Mouse (Mus musculus) hematopoietic stem cell, adult 5-6 weeks (primary cell): ENCODE measurements around the gene Tmem267. TPM values are rescaled to one million over a fixed set of nuclear protein-coding genes. Genes with fewer than 3 reads are reported as not detected.
A peak's percentile ranks its signal among the peaks of the same experiment; 100 is the strongest.
"Not testable (repeated sequence)": the region's sequence is repeated elsewhere in the genome, so short reads cannot be mapped to it uniquely, and the experiment has no call there.

Source experiments
- ATAC-seq, 2 experiments: fragments of 125-278 bp in 1 of 2; replicated peaks in 1 of 2; 2 replicates each; pipeline ENCODE4 v1.8.0; 2016 to 2017; ENCODE audit warnings: inconsistent platforms in 2 of 2, mild to moderate bottlenecking in 2 of 2, moderate number of reproducible peaks in 2 of 2, low read depth in 1 of 2, moderate TSS enrichment in 1 of 2; ENCODE audit not compliant: low FRiP score in 2 of 2, poor library complexity in 2 of 2, severe bottlenecking in 2 of 2, insufficient read depth in 1 of 2, low TSS enrichment in 1 of 2
- total RNA-seq: library from RNA; stranded (forward); fragments of 172-1452, 232-1000 nt; gene quantifications from 2 replicates; pipeline ENCODE4 v1.2.3, GENCODE M21; 2017

The Tmem267 gene
- 7.1 and 10.9 TPM in 2 replicates for total RNA-seq

- ATAC-seq = peak; percentile 63 to 71
These were observed at the start of gene Tmem267, which contains the start of gene 3110070M22Rik for GRCm38 (mm10) chr13:119487880-119488580. Gene Tmem267 (plus strand): TSS chr13:119488039. Gene 3110070M22Rik (minus strand): TSS chr13:119488383.

- no peak for ATAC-seq
These were observed 45.6 kb upstream of the Tmem267 start for GRCm38 (mm10) chr13:119442244-119442643.

- ATAC-seq = no peak
These were observed 34.3 kb upstream of the Tmem267 start for GRCm38 (mm10) chr13:119453563-119453962.

- ATAC-seq = no peak
These were observed 32.8 kb upstream of the Tmem267 start for GRCm38 (mm10) chr13:119455082-119455481.

- ATAC-seq = no peak
These were observed 31.5 kb upstream of the Tmem267 start for GRCm38 (mm10) chr13:119456342-119456741.

GRCm38 (mm10) chr13:119461900-119462595, 25.8 kb upstream of the Tmem267 start:
- peak; percentile 56 to 57 for ATAC-seq

GRCm38 (mm10) chr13:119462596-119463560, 25.0 kb upstream of the Tmem267 start, which contains the start of gene 4833420G17Rik:
Gene 4833420G17Rik (plus strand): TSS chr13:119462768.
- ATAC-seq = peak; percentile 99

- no peak for ATAC-seq
These were observed 11.2 kb upstream of the Tmem267 start for GRCm38 (mm10) chr13:119476631-119477030.

GRCm38 (mm10) chr13:119477789-119478188, 10.1 kb upstream of the Tmem267 start:
- ATAC-seq = no peak

- ATAC-seq = no peak
These were observed 485 bp upstream of the Tmem267 start for GRCm38 (mm10) chr13:119487354-119487753.

GRCm38 (mm10) chr13:119492083-119492482, 4.2 kb downstream of the Tmem267 start:
- ATAC-seq = not testable (repeated sequence)

GRCm38 (mm10) chr13:119494938-119495337, 7.1 kb downstream of the Tmem267 start:
- 0 out of 4 replicates have a peak, but pooled peaks of 1 of the 2 experiments have one; percentile 14 for ATAC-seq

GRCm38 (mm10) chr13:119596321-119597211, 108.7 kb downstream of the Tmem267 start:
- peak; percentile 40 to 57; a peak in 2 of 4 replicates for ATAC-seq

- not testable (repeated sequence) for ATAC-seq
These were observed 110.6 kb downstream of the Tmem267 start for GRCm38 (mm10) chr13:119598466-119598865.

GRCm38 (mm10) chr13:119599066-119599465, 111.2 kb downstream of the Tmem267 start:
- ATAC-seq = not testable (repeated sequence)

- not testable (repeated sequence) for ATAC-seq
These were observed 111.7 kb downstream of the Tmem267 start for GRCm38 (mm10) chr13:119599498-119599897.
